14 mouse cellular contexts compared by ENCODE assay signal in genomic region chr10:75191647-75192046, GRCm38 (mm10). TPM values are rescaled to one million over a fixed set of nuclear protein-coding genes. Genes with fewer than 3 reads are reported as not detected.
DNase-seq lines count a peak whose midpoint lies in the region; TF ChIP-seq lines count a peak whose summit lies in the region.
"Had no signal": no experiment of that assay in that cellular context is flagged by ENCODE, and none has a peak within 500 bp of the region (broad histone marks: within the 10 kb centered on the region; RNA-seq: fewer than 3 reads in every experiment).

No protein-coding gene starts in this region.

- no peak for DNase-seq in layer of hippocampus, adult 2 months (ENCODE audit: low spot score in 2 of 2)
- no peak for DNase-seq in layer of hippocampus, adult 18-20 months (ENCODE audit: low spot score in 2 of 2)
- DNase-seq in 416B (ENCODE audit: low read depth) (peak; percentile 56), ES-CJ7 (ENCODE audit: low read depth, low spot score) (peak; percentile 78)
- peak; percentile 59 for DNase-seq in induced T-regulatory cell, adult 2 months (ENCODE audit: low read depth)
- DNase-seq in urinary bladder, adult 18-20 months (ENCODE audit: low spot score in 2 of 2) = no peak
- DNase-seq in urinary bladder, postnatal 10 days (ENCODE audit: low spot score) = no peak
- no peak for DNase-seq in kidney, postnatal 4 days
- DNase-seq: adrenal gland, postnatal 25 days; cerebellum, adult 18-20 months had no signal

- H3K4me3 ChIP-seq in layer of hippocampus, adult 2 months = no peak overlapping the region
- H3K4me3 ChIP-seq: embryonic facial prominence, embryonic 15.5 days; heart, embryonic 12.5 days; limb, embryonic 13.5 days had no signal

- peak; percentile 56 for TF ChIP-seq CTCF in layer of hippocampus, adult 2 months (conservative IDR thresholded peaks at IDR 0.05)

- no peak overlapping the region for H3K27ac ChIP-seq in layer of hippocampus, adult 2 months
- H3K27ac ChIP-seq: embryonic facial prominence, embryonic 15.5 days; hindbrain, embryonic 14.5 days; limb, embryonic 13.5 days had no signal

RNA-seq across cellular contexts. Expression of gene Specc1l, which starts 20.2 kb away (rescaled TPM):
- 10 to 100 TPM; 43.4 to 48.3 TPM for total RNA-seq in layer of hippocampus, adult 2 months (2021)
- 10 to 100 TPM; 44.1 to 44.8 TPM for total RNA-seq in layer of hippocampus, adult 18-20 months (2021)

Comparison
In these comparisons a context has a peak if more than half of its experiments do, and no peak if none do; other contexts are left out.
1. DNase-seq: peak in 416B (single experiment), ES-CJ7 (single experiment) and induced T-regulatory cell, adult 2 months (single experiment); none in layer of hippocampus, adult 2 months (0 of 2), layer of hippocampus, adult 18-20 months (0 of 2), urinary bladder, adult 18-20 months (0 of 2), urinary bladder, postnatal 10 days (single experiment) and kidney, postnatal 4 days (0 of 2).